Mouse (Mus musculus): ENCODE data around the gene Litaf.

DNA sequence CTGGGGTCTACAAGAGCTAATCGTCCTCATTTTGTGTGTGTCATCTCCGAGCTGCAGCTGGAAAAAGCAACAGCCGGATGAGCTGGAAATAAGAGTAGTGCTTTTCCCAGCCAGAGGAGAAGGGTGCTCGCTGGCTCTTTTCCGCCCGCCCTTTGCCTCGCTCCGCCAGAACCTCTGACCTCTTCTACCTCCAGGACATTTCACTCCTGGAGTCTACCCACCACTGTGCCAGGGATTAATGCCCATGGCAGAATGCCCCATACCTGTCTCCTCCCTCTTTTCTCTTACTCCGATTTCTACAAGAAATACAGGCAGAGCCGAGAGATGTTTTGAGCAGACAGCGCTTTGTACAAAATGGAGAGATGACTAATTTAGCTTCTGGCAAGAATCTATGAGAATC is 14.8 kb downstream of the Litaf start:
- TF ChIP-seq POLR2A (IDR thresholded peaks at IDR 0.05; ENCODE audit: insufficient read length, low read depth) (no peak), MYOG (IDR thresholded peaks at IDR 0.05; ENCODE audit: control insufficient read depth in 1 of 3, insufficient read depth in 1 of 3, insufficient read length in 2 of 3, low read depth in 2 of 3) (no peak), CEBPB (IDR thresholded peaks at IDR 0.05; ENCODE audit: insufficient read depth, poor library complexity, severe bottlenecking) (no peak), MAX (IDR thresholded peaks at IDR 0.05; ENCODE audit: low read depth) (no peak), TCF12 (IDR thresholded peaks at IDR 0.05; ENCODE audit: insufficient read depth, poor library complexity, severe bottlenecking) (no peak), E2F4 (IDR thresholded peaks at IDR 0.05; ENCODE audit: insufficient read depth) (no peak), USF1 (IDR thresholded peaks at IDR 0.05; ENCODE audit: low read depth) (no peak), POLR2AphosphoS2 (IDR thresholded peaks at IDR 0.05; ENCODE audit: insufficient read length, low read depth) (no peak), REST (IDR thresholded peaks at IDR 0.05; ENCODE audit: insufficient read depth, insufficient read length) (no peak), MYOD1 (IDR thresholded peaks at IDR 0.05; ENCODE audit: control insufficient read depth in 1 of 3, insufficient read length in 2 of 3, low read depth in 2 of 3) (no peak)
